8 mouse cellular contexts compared by ENCODE assay signal in the genomic region with DNA sequence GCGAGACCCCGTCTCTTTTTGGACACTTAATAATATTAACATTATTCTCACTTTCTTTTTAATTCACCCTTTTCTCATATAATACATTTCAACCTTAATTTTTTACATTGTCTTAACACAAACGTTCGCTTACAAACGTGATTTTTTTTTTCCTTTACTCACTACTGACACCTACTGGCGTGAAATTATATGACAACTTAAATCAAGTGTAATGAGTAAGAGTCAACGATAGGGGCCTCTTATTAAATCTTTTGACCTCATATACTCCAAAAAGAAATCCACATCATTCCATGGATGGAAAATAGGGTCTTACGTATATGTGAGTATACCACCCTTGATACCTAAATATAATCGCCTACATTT. TPM values are rescaled to one million over a fixed set of nuclear protein-coding genes. Genes with fewer than 3 reads are reported as not detected.
DNase-seq lines count a peak whose midpoint lies in the region; ATAC-seq lines count a peak whose summit lies in the region.

No protein-coding gene starts in this region.

- H3K9me3 ChIP-seq in liver, embryonic 13.5 days (replicated peaks) = no peaks in the 10 kb centered on the region
- H3K9me3 ChIP-seq in neural tube, embryonic 15.5 days (replicated peaks) = no peaks in the 10 kb centered on the region

- H3K4me1 ChIP-seq in liver, embryonic 13.5 days (replicated peaks) = peaks cover 29% of the 10 kb centered on the region
- peaks cover 13% of the 10 kb centered on the region for H3K4me1 ChIP-seq in neural tube, embryonic 15.5 days

- 3% methylated on average over 9 of the region's 9 CpGs for WGBS in liver, embryonic 13.5 days (ENCODE audit: insufficient replicate concordance)
- WGBS in neural tube, embryonic 15.5 days = 4% methylated on average over 9 of the region's 9 CpGs

- peak overlapping the region; percentile 66 for H3K27ac ChIP-seq in liver, embryonic 13.5 days
- 0 out of 2 replicates have a peak overlapping the region, but pooled peaks have one; percentile 58 for H3K27ac ChIP-seq in neural tube, embryonic 15.5 days (replicated peaks)

- peak; percentile 48 for ATAC-seq in CD4-positive, CD25-positive, alpha-beta regulatory T cell, adult 4 months
- no peak for ATAC-seq in liver, embryonic 13.5 days (ENCODE audit: low read depth)
- ATAC-seq in neural tube, embryonic 15.5 days (ENCODE audit: low FRiP score) = peak; percentile 9; the same call in 1 of the 2 replicates

- intact Hi-C loops in heart, postnatal 10 days (cut with DNase I) = no loop called here

- H3K4me2 ChIP-seq in liver, embryonic 13.5 days = peak overlapping the region; percentile 56
- H3K4me2 ChIP-seq in neural tube, embryonic 15.5 days = peak overlapping the region; percentile 39

- no peak overlapping the region for H3K9ac ChIP-seq in liver, embryonic 13.5 days
- H3K9ac ChIP-seq in neural tube, embryonic 15.5 days (replicated peaks) = no peak overlapping the region

- peak overlapping the region; percentile 39 for H3K4me3 ChIP-seq in liver, embryonic 13.5 days (replicated peaks)
- peak overlapping the region; percentile 69; the same call in 1 of the 2 replicates for H3K4me3 ChIP-seq in neural tube, embryonic 15.5 days (replicated peaks)

- H3K27me3 ChIP-seq in liver, embryonic 13.5 days = no peaks in the 10 kb centered on the region
- no peaks in the 10 kb centered on the region for H3K27me3 ChIP-seq in neural tube, embryonic 15.5 days (replicated peaks)

- peak; percentile 54 for DNase-seq in gastrocnemius, adult 18-20 months (ENCODE audit: low spot score)
- DNase-seq in gastrocnemius, postnatal 10 days = no peak
- DNase-seq in embryo, embryonic 11 days = peak; percentile 79
- peak; percentile 40 to 58 for DNase-seq in heart, postnatal 10 days
- no peak for DNase-seq in liver, embryonic 13.5 days
- no peak for DNase-seq in adrenal gland, adult 8-10 months

- peaks cover 23% of the 10 kb centered on the region for H3K36me3 ChIP-seq in liver, embryonic 13.5 days
- H3K36me3 ChIP-seq in neural tube, embryonic 15.5 days = peaks cover 16% of the 10 kb centered on the region

RNA-seq across cellular contexts. Expression of gene Rps29, which starts 0.6 kb away (rescaled TPM):
- total RNA-seq in gastrocnemius, adult 18-20 months (2021) = 1,000 to 10,000 TPM in 1 of 2 experiments, 100 to 1,000 TPM in 1; 898 to 1,011 TPM
- 1,000 to 10,000 TPM; 1,302 to 1,393 TPM for total RNA-seq in gastrocnemius, postnatal 10 days (2021)
- polyA plus RNA-seq in CD4-positive, CD25-positive, alpha-beta regulatory T cell, adult 4 months (2017; shearing (Covaris generic)) = 1,000 to 10,000 TPM; 2,079 to 4,258 TPM
- total RNA-seq in heart, postnatal 10 days (2021) = 1,000 to 10,000 TPM; 1,683 to 1,690 TPM
- 1,343 and 1,574 TPM in 2 replicates for polyA plus RNA-seq in liver, embryonic 13.5 days (2015; fragmentation: Nextera tagmentation; extraction: Ambion mirVana)
- polyA plus RNA-seq in neural tube, embryonic 15.5 days (2015; fragmentation: Nextera tagmentation; extraction: Ambion mirVana) = 1,119 and 1,180 TPM in 2 replicates
- total RNA-seq in adrenal gland, adult 8-10 months (2022) = 1,000 to 10,000 TPM; 1,288 to 1,496 (median 1,367) TPM

RNA-seq across cellular contexts. Expression of gene Lrr1, which starts 9.1 kb away (rescaled TPM):
- not detected for total RNA-seq in gastrocnemius, adult 18-20 months (2021)
- 1 to 10 TPM in 1 of 2 experiments, under 1 TPM in 1; 0.56 to 1.3 TPM for total RNA-seq in gastrocnemius, postnatal 10 days (2021)
- polyA plus RNA-seq in CD4-positive, CD25-positive, alpha-beta regulatory T cell, adult 4 months (2017; shearing (Covaris generic)) = under 1 TPM; 0.70 to 0.71 TPM
- 1 to 10 TPM; 1.4 to 2.0 TPM for total RNA-seq in heart, postnatal 10 days (2021)
- 24.6 and 28.9 TPM in 2 replicates for polyA plus RNA-seq in liver, embryonic 13.5 days (2015; fragmentation: Nextera tagmentation; extraction: Ambion mirVana)
- 4.1 and 7.0 TPM in 2 replicates for polyA plus RNA-seq in neural tube, embryonic 15.5 days (2015; fragmentation: Nextera tagmentation; extraction: Ambion mirVana)
- not detected for total RNA-seq in adrenal gland, adult 8-10 months (2022)

RNA-seq across cellular contexts. Expression of gene Rpl36al, which starts 24.3 kb away (rescaled TPM):
- total RNA-seq in gastrocnemius, adult 18-20 months (2021) = 100 to 1,000 TPM; 336 to 346 TPM
- total RNA-seq in gastrocnemius, postnatal 10 days (2021) = 100 to 1,000 TPM; 336 to 338 TPM
- polyA plus RNA-seq in CD4-positive, CD25-positive, alpha-beta regulatory T cell, adult 4 months (2017; shearing (Covaris generic)) = 100 to 1,000 TPM; 393 to 542 TPM
- 100 to 1,000 TPM; 259 to 277 TPM for total RNA-seq in heart, postnatal 10 days (2021)
- 736 and 806 TPM in 2 replicates for polyA plus RNA-seq in liver, embryonic 13.5 days (2015; fragmentation: Nextera tagmentation; extraction: Ambion mirVana)
- polyA plus RNA-seq in neural tube, embryonic 15.5 days (2015; fragmentation: Nextera tagmentation; extraction: Ambion mirVana) = 405 and 435 TPM in 2 replicates
- 100 to 1,000 TPM; 457 to 680 (median 548) TPM for total RNA-seq in adrenal gland, adult 8-10 months (2022)

RNA-seq across cellular contexts. Expression of gene Mgat2, which starts 24.4 kb away (rescaled TPM):
- total RNA-seq in gastrocnemius, adult 18-20 months (2021) = 1 to 10 TPM; 5.6 to 7.2 TPM
- total RNA-seq in gastrocnemius, postnatal 10 days (2021) = 10 to 100 TPM; 16.9 to 21.3 TPM
- polyA plus RNA-seq in CD4-positive, CD25-positive, alpha-beta regulatory T cell, adult 4 months (2017; shearing (Covaris generic)) = 10 to 100 TPM in 1 of 2 experiments, 1 to 10 TPM in 1; 7.0 to 18.8 TPM
- total RNA-seq in heart, postnatal 10 days (2021) = 10 to 100 TPM; 27.8 to 32.4 TPM
- polyA plus RNA-seq in liver, embryonic 13.5 days (2015; fragmentation: Nextera tagmentation; extraction: Ambion mirVana) = 27.9 and 32.2 TPM in 2 replicates
- polyA plus RNA-seq in neural tube, embryonic 15.5 days (2015; fragmentation: Nextera tagmentation; extraction: Ambion mirVana) = 40.7 and 42.8 TPM in 2 replicates
- total RNA-seq in adrenal gland, adult 8-10 months (2022) = 10 to 100 TPM; 59.8 to 89.4 (median 61.3) TPM

RNA-seq across cellular contexts. Expression of gene Gm49383, which starts 37.3 kb away (rescaled TPM):
- 1 to 10 TPM; 1.7 to 3.4 TPM for total RNA-seq in gastrocnemius, adult 18-20 months (2021)
- 1 to 10 TPM; 2.7 to 3.4 TPM for total RNA-seq in gastrocnemius, postnatal 10 days (2021)
- 10 to 100 TPM in 1 of 2 experiments, 1 to 10 TPM in 1; 8.3 to 10.7 TPM for polyA plus RNA-seq in CD4-positive, CD25-positive, alpha-beta regulatory T cell, adult 4 months (2017; shearing (Covaris generic))
- 1 to 10 TPM; 4.9 to 6.6 TPM for total RNA-seq in heart, postnatal 10 days (2021)
- polyA plus RNA-seq in liver, embryonic 13.5 days (2015; fragmentation: Nextera tagmentation; extraction: Ambion mirVana) = 28.8 and 32.0 TPM in 2 replicates
- 9.4 and 18.8 TPM in 2 replicates for polyA plus RNA-seq in neural tube, embryonic 15.5 days (2015; fragmentation: Nextera tagmentation; extraction: Ambion mirVana)
- 1 to 10 TPM; 5.1 to 8.0 (median 5.8) TPM for total RNA-seq in adrenal gland, adult 8-10 months (2022)

Comparison
In these comparisons a context has a peak if more than half of its experiments do, and no peak if none do; other contexts are left out.
1. DNase-seq: peak in gastrocnemius, adult 18-20 months (single experiment), embryo, embryonic 11 days (single experiment) and heart, postnatal 10 days (2 of 2); none in gastrocnemius, postnatal 10 days (single experiment), liver, embryonic 13.5 days (single experiment) and adrenal gland, adult 8-10 months (single experiment).